Mouse (Mus musculus) testis, adult 2 months (tissue): ENCODE measurements around the gene Msh5.

Experiments
- CTCF ChIP-seq: fragments of 200-500 bp; IDR thresholded peaks from 2 replicates; pipeline ENCODE4 v1.5.1; 2012; ENCODE audit warnings: low read depth, mild to moderate bottlenecking, inconsistent platforms, low read length, moderate library complexity; ENCODE audit not compliant: control insufficient read depth, insufficient read depth, insufficient replicate concordance
- POLR2A ChIP-seq: fragments of 200-500 bp; IDR thresholded peaks from 2 replicates; pipeline ENCODE4 v1.6.1; 2012; ENCODE audit warnings: low read depth, mild to moderate bottlenecking, inconsistent platforms, low read length, moderate library complexity; ENCODE audit not compliant: control insufficient read depth

GRCm38 (mm10) chr17:35092403-35093198 is 46.1 kb upstream of the Msh5 start:
- no peak for TF ChIP-seq POLR2A
- TF ChIP-seq CTCF: no peak
